Mouse (Mus musculus) embryo, embryonic 11 days (tissue): ENCODE measurements around the gene Tmc7.

Experiments
- DNase-seq: peaks from one replicate; pipeline ENCODE4 v3.0.0-alpha.2; 2015

Gene Tmc7

GRCm38 (mm10) chr7:118498984-118499783 lies 85.4 kb downstream of the Tmc7 start:
- no peak for DNase-seq

GRCm38 (mm10) chr7:118494892-118495579 lies 89.5 kb downstream of the Tmc7 start:
- DNase-seq: no peak

GRCm38 (mm10) chr7:118493892-118494291 lies 90.6 kb downstream of the Tmc7 start:
- DNase-seq: no peak

GRCm38 (mm10) chr7:118491431-118492147 lies 92.9 kb downstream of the Tmc7 start, which contains the start of gene Itpripl2:
Gene Itpripl2, minus strand, starts transcription at chr7:118491975.
- peak; percentile 83 for DNase-seq

- DNase-seq: peak; percentile 54
Observed at GRCm38 (mm10) chr7:118490666-118491430, 93.7 kb downstream of the Tmc7 start.

- DNase-seq: no peak
Observed at GRCm38 (mm10) chr7:118489706-118490665, 94.5 kb downstream of the Tmc7 start.

- DNase-seq: no peak
Observed at GRCm38 (mm10) chr7:118488060-118488664, 96.4 kb downstream of the Tmc7 start.

- DNase-seq: no peak
Observed at GRCm38 (mm10) chr7:118486917-118487316, 97.6 kb downstream of the Tmc7 start.
